Mouse (Mus musculus): Measurements from ENCODE around the gene Uri1.

Gene Uri1

GRCm38 (mm10) chr7:37918926-37919325 is 104.4 kb downstream of the Uri1 start:
- DNase-seq (ENCODE audit: low spot score) = no peak

- no peak for DNase-seq (ENCODE audit: low spot score)
Measured at GRCm38 (mm10) chr7:37916762-37917439, 106.5 kb downstream of the Uri1 start.

- no peak for DNase-seq (ENCODE audit: low spot score)
Measured at GRCm38 (mm10) chr7:37911802-37912122, 111.6 kb downstream of the Uri1 start.

GRCm38 (mm10) chr7:37911114-37911801 is 112.1 kb downstream of the Uri1 start:
- no peak for DNase-seq (ENCODE audit: low spot score)

- DNase-seq (ENCODE audit: low spot score) = no peak
Measured at GRCm38 (mm10) chr7:37910161-37910560, 113.2 kb downstream of the Uri1 start.

All from urinary bladder, postnatal 10 days (tissue).